Mouse (Mus musculus) MEL (cell line): ENCODE measurements around the gene Hdac11. TPM values are rescaled to one million over a fixed set of nuclear protein-coding genes. Genes with fewer than 3 reads are reported as not detected.

Experiments used
- DNase-seq: peaks from one replicate; pipeline ENCODE4 v3.0.0; 2011; ENCODE audit warnings: low read depth, low spot score
- H3K27ac ChIP-seq: 2 replicates; pipeline ENCODE4 v1.5.1; 2012; ENCODE audit warnings: low read depth, mild to moderate bottlenecking, control low read depth, low read length, moderate library complexity; ENCODE audit not compliant: control insufficient read depth
- H3K27me3 ChIP-seq, 2 experiments: fragments of 150-350 bp in 1 of 2; sonication (generic) in 1 of 2; 2 replicates each; pipeline ENCODE4 v1.6.1; 2012; ENCODE audit warnings: low read length in 2 of 2, mild to moderate bottlenecking in 2 of 2, improper control_type of control experiment in 1 of 2, moderate library complexity in 1 of 2; ENCODE audit not compliant: insufficient read depth in 2 of 2, control insufficient read depth in 1 of 2
- H3K36me3 ChIP-seq, 2 experiments: 2 replicates each; pipeline ENCODE4 v1.6.1; 2012 to 2014; ENCODE audit warnings: low read length in 2 of 2, improper control_type of control experiment in 1 of 2, inconsistent platforms in 1 of 2, mild to moderate bottlenecking in 1 of 2; ENCODE audit not compliant: insufficient read depth in 2 of 2, control insufficient read depth in 1 of 2
- H3K4me1 ChIP-seq, 2 experiments: fragments of 150-350 bp in 1 of 2; sonication (generic) in 1 of 2; 2 replicates each; pipeline ENCODE4 v1.6.1; 2012; ENCODE audit warnings: low read length in 2 of 2, improper control_type of control experiment in 1 of 2, mild to moderate bottlenecking in 1 of 2; ENCODE audit not compliant: insufficient read depth in 2 of 2, control insufficient read depth in 1 of 2
- H3K4me3 ChIP-seq, 2 experiments: fragments of 150-350 bp in 1 of 2; sonication (generic) in 1 of 2; 2 replicates each; pipeline ENCODE4 v1.5.1; 2012; ENCODE audit warnings: low read depth in 2 of 2, low read length in 2 of 2, mild to moderate bottlenecking in 2 of 2, moderate library complexity in 2 of 2, control low read depth in 1 of 2, improper control_type of control experiment in 1 of 2; ENCODE audit not compliant: control insufficient read depth in 1 of 2, insufficient read depth in 1 of 2
- H3K79me2 ChIP-seq: 2 replicates; pipeline ENCODE4 v1.6.1; 2012; ENCODE audit warnings: mild to moderate bottlenecking, low read length, moderate library complexity; ENCODE audit not compliant: control insufficient read depth, poor library complexity, insufficient read depth
- H3K9ac ChIP-seq: 2 replicates; pipeline ENCODE4 v1.6.1; 2012; ENCODE audit warnings: low read depth, mild to moderate bottlenecking, control low read depth, low read length, moderate library complexity; ENCODE audit not compliant: control insufficient read depth, poor library complexity, severe bottlenecking
- H3K9me3 ChIP-seq: fragments of 150-350 bp; sonication (generic); replicated peaks from 2 replicates; pipeline ENCODE4 v1.6.1; 2012; ENCODE audit warnings: mild to moderate bottlenecking, low read length, improper control_type of control experiment, moderate library complexity; ENCODE audit not compliant: insufficient read depth
- BHLHE40 ChIP-seq: IDR thresholded peaks from 2 replicates; pipeline ENCODE4 v1.6.1; 2012; ENCODE audit warnings: low read depth, mild to moderate bottlenecking, inconsistent platforms, low read length, improper control_type of control experiment, borderline replicate concordance
- CTCF ChIP-seq, 3 experiments: IDR thresholded peaks in 2 of 3; conservative IDR thresholded peaks in 1 of 3; 2 replicates each; pipeline ENCODE4 v1.5.1; 2011 to 2012; ENCODE audit warnings: low read length in 3 of 3, low read depth in 2 of 3, mild to moderate bottlenecking in 2 of 3, improper control_type of control experiment in 1 of 3, inconsistent platforms in 1 of 3, mixed read lengths in 1 of 3, moderate library complexity in 1 of 3; ENCODE audit not compliant: control insufficient read depth in 1 of 3, insufficient read depth in 1 of 3, poor library complexity in 1 of 3, severe bottlenecking in 1 of 3
- E2F4 ChIP-seq: IDR thresholded peaks from 2 replicates; pipeline ENCODE4 v1.6.1; 2011; ENCODE audit warnings: low read depth, low read length, improper control_type of control experiment, borderline replicate concordance
- ELF1 ChIP-seq: IDR thresholded peaks from 2 replicates; pipeline ENCODE4 v1.6.1; 2014; ENCODE audit warnings: low read depth, mild to moderate bottlenecking, inconsistent platforms, low read length, improper control_type of control experiment, moderate library complexity
- EP300 ChIP-seq, 2 experiments: IDR thresholded peaks; 2 replicates each; pipeline ENCODE4 v1.6.1; 2011; ENCODE audit warnings: improper control_type of control experiment in 2 of 2, low read length in 2 of 2, low read depth in 1 of 2, mild to moderate bottlenecking in 1 of 2
- ETS1 ChIP-seq: IDR thresholded peaks from 2 replicates; pipeline ENCODE4 v1.6.1; 2012; ENCODE audit warnings: low read depth, mild to moderate bottlenecking, inconsistent platforms, low read length, improper control_type of control experiment, moderate library complexity
- GATA1 ChIP-seq: IDR thresholded peaks from 2 replicates; pipeline ENCODE4 v1.6.1; 2011; ENCODE audit warnings: low read depth, low read length, improper control_type of control experiment
- HCFC1 ChIP-seq: IDR thresholded peaks from 2 replicates; pipeline ENCODE4 v1.6.1; 2012; ENCODE audit warnings: low read depth, mild to moderate bottlenecking, inconsistent platforms, low read length, improper control_type of control experiment, moderate library complexity
- KAT2A ChIP-seq: conservative IDR thresholded peaks from 2 replicates; pipeline ENCODE4 v1.6.1; 2012; ENCODE audit warnings: low read depth, low read length, improper control_type of control experiment, inconsistent platforms
- MAFK ChIP-seq: IDR thresholded peaks from 2 replicates; pipeline ENCODE4 v1.6.1; 2011; ENCODE audit warnings: low read depth, mild to moderate bottlenecking, low read length, improper control_type of control experiment, borderline replicate concordance
- MEF2A ChIP-seq: IDR thresholded peaks from 2 replicates; pipeline ENCODE4 v1.6.1; 2014; ENCODE audit warnings: low read depth, mild to moderate bottlenecking, inconsistent platforms, low read length, improper control_type of control experiment; ENCODE audit not compliant: poor library complexity, insufficient replicate concordance, severe bottlenecking; ENCODE audit errors: extremely low read depth
- MXI1 ChIP-seq: IDR thresholded peaks from 2 replicates; pipeline ENCODE4 v1.6.1; 2011; ENCODE audit warnings: mild to moderate bottlenecking, low read depth, low read length, improper control_type of control experiment
- MYB ChIP-seq: IDR thresholded peaks from 2 replicates; pipeline ENCODE4 v1.6.1; 2011; ENCODE audit warnings: mild to moderate bottlenecking, low read depth, low read length, improper control_type of control experiment
- MYC ChIP-seq: IDR thresholded peaks from 2 replicates; pipeline ENCODE4 v1.6.1; 2011; ENCODE audit warnings: low read depth, mild to moderate bottlenecking, low read length, improper control_type of control experiment, moderate library complexity
- NELFE ChIP-seq: IDR thresholded peaks from 2 replicates; pipeline ENCODE4 v1.6.1; 2011; ENCODE audit warnings: low read depth, low read length, improper control_type of control experiment
- POLR2A ChIP-seq, 2 experiments: IDR thresholded peaks; 2 replicates each; pipeline ENCODE4 v1.6.1; 2011 to 2012; ENCODE audit warnings: low read length in 2 of 2, mild to moderate bottlenecking in 2 of 2, control low read depth in 1 of 2, improper control_type of control experiment in 1 of 2, low read depth in 1 of 2, moderate library complexity in 1 of 2; ENCODE audit not compliant: control insufficient read depth in 1 of 2, insufficient read depth in 1 of 2, poor library complexity in 1 of 2
- POLR2AphosphoS5 ChIP-seq: IDR thresholded peaks from 2 replicates; pipeline ENCODE4 v1.6.1; 2012; ENCODE audit warnings: low read depth, borderline replicate concordance, mild to moderate bottlenecking, inconsistent platforms, low read length, moderate library complexity, mixed read lengths
- RAD21 ChIP-seq: IDR thresholded peaks from 2 replicates; pipeline ENCODE4 v1.6.1; 2011; ENCODE audit warnings: mild to moderate bottlenecking, low read depth, low read length, improper control_type of control experiment
- SIN3A ChIP-seq: IDR thresholded peaks from 2 replicates; pipeline ENCODE4 v1.6.1; 2012; ENCODE audit warnings: low read length, improper control_type of control experiment, inconsistent platforms
- SMC3 ChIP-seq: IDR thresholded peaks from 2 replicates; pipeline ENCODE4 v1.6.1; 2011; ENCODE audit warnings: low read depth, low read length, improper control_type of control experiment
- TAL1 ChIP-seq: IDR thresholded peaks from 2 replicates; pipeline ENCODE4 v1.6.1; 2012; ENCODE audit warnings: mild to moderate bottlenecking, inconsistent platforms, low read length, moderate library complexity, mixed read lengths
- UBTF ChIP-seq: IDR thresholded peaks from 2 replicates; pipeline ENCODE4 v1.6.1; 2012; ENCODE audit warnings: low read depth, mild to moderate bottlenecking, inconsistent platforms, low read length, improper control_type of control experiment, moderate library complexity, borderline replicate concordance; ENCODE audit not compliant: insufficient read depth
- USF1 ChIP-seq: IDR thresholded peaks from 2 replicates; pipeline ENCODE4 v1.6.1; 2014; ENCODE audit warnings: low read depth, mild to moderate bottlenecking, inconsistent platforms, low read length, improper control_type of control experiment, moderate library complexity
- ZKSCAN1 ChIP-seq: IDR thresholded peaks from 2 replicates; pipeline ENCODE4 v1.6.1; 2012; ENCODE audit warnings: low read depth, mild to moderate bottlenecking, inconsistent platforms, low read length, improper control_type of control experiment, moderate library complexity
- ZMIZ1 ChIP-seq: IDR thresholded peaks from 2 replicates; pipeline ENCODE4 v1.6.1; 2012; ENCODE audit warnings: low read depth, mild to moderate bottlenecking, inconsistent platforms, low read length, improper control_type of control experiment, moderate library complexity
- polyA plus RNA-seq, 2 experiments: library from polyadenylated mRNA; stranded (reverse) in 1 of 2; unstranded in 1 of 2; fragments of >175 nt in 1 of 2; fragments of >200 nt in 1 of 2; gene quantifications; 2 replicates each; pipeline versions ENCODE4 v1.2.1 to v1.2.4; 2012; ENCODE audit warnings: low replicate concordance in 2 of 2, low read depth in 1 of 2; ENCODE audit not compliant: insufficient read length in 2 of 2, insufficient read depth in 1 of 2, missing spikeins in 1 of 2
- total RNA-seq: library from RNA; depleted of rRNA; stranded (reverse); fragments of 300-350 nt; gene quantifications from 2 replicates; pipeline ENCODE4 v1.2.3, GENCODE M21; 2012

Gene Hdac11
- total and polyA plus RNA-seq, 3 experiments: 3.3 to 6.0 TPM; not detected in 1

GRCm38 (mm10) chr6:91156062-91156461, 403 bp upstream of the Hdac11 start:
- H3K27ac ChIP-seq: no peak overlapping the region
- H3K4me1 ChIP-seq: peaks cover 13 to 18% of the 10 kb centered on the region in 2 experiments; a peak in 3 of 4 replicates
- no peaks in the 10 kb centered on the region for H3K79me2 ChIP-seq
- H3K9ac ChIP-seq: no peak overlapping the region
- no peaks in the 10 kb centered on the region for H3K9me3 ChIP-seq
- H3K36me3 ChIP-seq: peaks cover 0 to 2% of the 10 kb centered on the region in 2 experiments; a peak in 2 of 4 replicates
- no peaks in the 10 kb centered on the region for H3K27me3 ChIP-seq
- no peak for DNase-seq
- TF ChIP-seq HCFC1: no peak
- no peak for TF ChIP-seq SIN3A
- no peak for TF ChIP-seq MYC
- TF ChIP-seq ZMIZ1: no peak
- no peak for TF ChIP-seq KAT2A
- TF ChIP-seq ETS1: no peak
- no peak for TF ChIP-seq MEF2A
- TF ChIP-seq USF1: no peak
- TF ChIP-seq E2F4: no peak
- TF ChIP-seq BHLHE40: no peak
- TF ChIP-seq EP300 (IDR thresholded peaks at IDR 0.05; ENCODE audit: low read depth in 1 of 2, low read length in 2 of 2): no peak
- no peak for TF ChIP-seq SMC3
- no peak for TF ChIP-seq MYB
- no peak for TF ChIP-seq MXI1
- no peak for TF ChIP-seq POLR2AphosphoS5
- TF ChIP-seq RAD21: no peak
- no peak for TF ChIP-seq GATA1
- peak overlapping the region in 1 of 2 experiments; percentile 65; a peak in 2 of 4 replicates for H3K4me3 ChIP-seq

GRCm38 (mm10) chr6:91157237-91157570, 739 bp downstream of the Hdac11 start:
- H3K27ac ChIP-seq: no peak overlapping the region
- no peak for TF ChIP-seq ZKSCAN1
- no peak for TF ChIP-seq ELF1
- TF ChIP-seq CTCF (IDR thresholded peaks at IDR 0.05 in 2 of 3, conservative IDR thresholded peaks at IDR 0.05 in 1 of 3; ENCODE audit: control insufficient read depth in 1 of 3, insufficient read depth in 1 of 3, low read depth in 2 of 3, low read length in 3 of 3, poor library complexity in 1 of 3, severe bottlenecking in 1 of 3): no peak
- no peak for TF ChIP-seq POLR2A (IDR thresholded peaks at IDR 0.05; ENCODE audit: control insufficient read depth in 1 of 2, insufficient read depth in 1 of 2, low read depth in 1 of 2, low read length in 2 of 2, poor library complexity in 1 of 2)
- TF ChIP-seq EP300 (IDR thresholded peaks at IDR 0.05; ENCODE audit: low read depth in 1 of 2, low read length in 2 of 2): no peak
- no peak for TF ChIP-seq UBTF
- no peak for TF ChIP-seq KAT2A
- no peak for TF ChIP-seq RAD21
- TF ChIP-seq ZMIZ1: no peak
- TF ChIP-seq NELFE: no peak
- TF ChIP-seq MAFK: no peak
- no peak for TF ChIP-seq TAL1
- TF ChIP-seq MYC: no peak
- TF ChIP-seq, all 39 proteins: peak for 0

More at GRCm38 (mm10) chr6:91157237-91157570, 739 bp downstream of the Hdac11 start:
- peak overlapping the region; percentile 69 for H3K9ac ChIP-seq
- H3K27me3 ChIP-seq: no peaks in the 10 kb centered on the region
- no peak for DNase-seq
- peaks cover 0 to 2% of the 10 kb centered on the region in 2 experiments; a peak in 2 of 4 replicates for H3K36me3 ChIP-seq
- no peaks in the 10 kb centered on the region for H3K79me2 ChIP-seq
- H3K4me1 ChIP-seq: peaks cover 13 to 18% of the 10 kb centered on the region in 2 experiments; a peak in 3 of 4 replicates
- no peaks in the 10 kb centered on the region for H3K9me3 ChIP-seq
- peak overlapping the region; percentile 67 to 91 for H3K4me3 ChIP-seq
